Mouse (Mus musculus) layer of hippocampus, adult 6 months (tissue): Measurements from ENCODE around the gene Rab37. TPM values are rescaled to one million over a fixed set of nuclear protein-coding genes. Genes with fewer than 3 reads are reported as not detected.

Experiments
- long read RNA-seq, 2 experiments: library from polyadenylated mRNA; unstranded; transcript quantifications; one replicate each; pipeline ENCODE4 v2.0.0; 2019 to 2020
- polyA plus RNA-seq: library from polyadenylated mRNA; unstranded; fragments of <200 nt; fragmentation: Nextera tagmentation; gene quantifications from 2 replicates; pipeline ENCODE4 v1.2.3, GENCODE M21; 2021

Rab37 gene
- 1.3 and 1.6 TPM in 2 replicates for polyA plus RNA-seq
- long read RNA-seq, experiment 1, partial matches to known transcripts, result 0 of 1 reads
- long read RNA-seq, experiment 1, other reads (novel, unspliced or antisense), result 1 of 1 reads
- long read RNA-seq, experiment 2, transcript Rab37-201 (9 exons, 2,210 nt), result minor isoform, 11 of 57 reads
- long read RNA-seq, experiment 2, transcript Rab37-202 (9 exons, 2,577 nt), result major isoform, 30 of 57 reads
- long read RNA-seq, experiment 2, partial matches to known transcripts, result 3 of 57 reads
- long read RNA-seq, experiment 2, other reads (novel, unspliced or antisense), result 12 of 57 reads

DNA sequence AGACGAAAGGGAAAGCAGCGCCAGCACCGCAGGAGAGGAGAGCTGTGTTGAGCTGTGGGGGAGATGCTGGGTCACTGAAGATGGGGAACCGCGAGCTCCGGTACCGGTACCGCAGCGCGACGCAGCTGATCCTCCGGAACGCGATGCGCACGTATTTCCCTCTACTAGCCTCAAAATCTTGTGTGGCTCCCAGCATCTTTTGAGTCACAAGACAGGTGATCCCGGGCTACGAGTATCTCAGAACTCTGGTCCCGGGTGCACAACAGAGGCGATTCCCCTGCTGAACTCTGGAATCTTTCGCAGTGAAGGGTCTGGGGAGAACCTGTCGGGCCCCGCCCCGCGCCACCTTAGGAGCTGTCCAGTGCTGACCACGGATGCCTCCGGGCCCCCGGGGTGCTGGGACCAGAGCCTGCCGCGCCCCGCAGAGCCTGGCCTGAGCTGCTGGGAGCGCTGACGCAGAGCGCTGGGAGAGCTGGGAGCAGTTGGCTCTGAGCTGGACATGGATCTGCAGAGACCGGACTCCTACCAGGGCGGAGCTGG is at the start of gene Rab37:
Gene Rab37, plus strand, starts transcription at position 70 of the 540 bp plus-strand sequence.

DNA sequence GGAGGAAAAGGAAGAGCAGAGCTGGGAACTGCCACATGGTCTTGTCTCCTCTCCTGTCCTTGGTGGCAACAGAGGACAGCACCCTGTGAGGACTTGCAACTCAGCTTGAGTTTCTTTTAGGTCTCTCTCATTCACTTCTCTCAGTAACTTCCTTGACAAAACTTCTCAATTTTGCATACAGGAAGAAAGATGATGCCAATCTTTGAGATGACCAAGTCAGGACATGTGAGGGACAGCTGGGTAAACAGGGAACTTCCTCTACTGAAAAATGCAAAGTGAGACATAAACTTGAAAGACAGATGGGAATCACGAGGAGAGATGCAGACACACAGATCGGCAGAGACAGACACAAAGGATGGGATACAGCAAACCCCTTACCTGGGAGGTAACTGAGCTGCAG is 43.0 kb upstream of the Rab37 start, which contains the start of gene Cd300ld3:
Gene Cd300ld3, minus strand, starts transcription at position 151 of the 400 bp plus-strand sequence.

DNA sequence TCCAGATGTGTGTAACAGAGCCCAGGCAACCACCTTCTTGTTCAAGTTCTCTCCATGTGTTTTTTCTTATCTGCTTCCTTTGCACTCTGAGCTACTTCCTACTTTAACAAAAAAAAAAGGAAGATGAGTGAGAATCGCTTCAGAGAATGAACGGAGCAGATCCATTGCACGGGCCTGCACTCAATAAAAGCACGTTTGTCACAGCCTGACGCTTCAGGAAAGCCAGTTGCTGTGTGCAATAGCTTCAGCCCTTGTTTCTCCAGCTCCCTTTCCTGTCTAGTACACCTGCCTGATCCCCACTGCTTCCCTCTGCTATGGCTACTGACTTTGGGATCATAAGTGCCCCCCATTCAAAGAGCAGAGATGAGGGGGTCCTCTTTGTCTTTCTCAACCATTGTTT is 29.2 kb upstream of the Rab37 start, which contains the start of gene Cd300e:
Gene Cd300e, minus strand, starts transcription at position 101 of the 400 bp plus-strand sequence.

DNA sequence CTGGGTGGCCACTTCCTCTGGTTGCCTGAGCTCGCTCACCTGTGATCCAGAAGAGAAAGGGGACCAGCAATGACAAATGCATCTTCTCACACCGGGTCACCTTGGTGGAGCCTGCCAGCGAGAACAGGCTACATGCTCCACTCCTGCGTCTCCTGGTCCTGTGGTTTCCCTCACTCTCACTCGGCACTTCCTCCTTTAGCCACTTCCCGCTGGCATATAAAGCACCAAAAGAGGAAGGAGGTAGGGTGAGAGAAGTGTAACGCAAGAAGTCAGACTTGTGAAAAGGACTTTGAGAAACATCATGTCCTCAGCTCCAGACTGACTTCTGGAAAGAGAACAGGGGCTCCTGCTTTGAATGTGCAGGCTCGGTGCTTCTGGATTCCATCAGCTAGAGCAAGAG is 42.6 kb downstream of the Rab37 start, which contains the start of gene Cd300lf:
Gene Cd300lf, minus strand, starts transcription at position 193 of the 400 bp plus-strand sequence.

DNA sequence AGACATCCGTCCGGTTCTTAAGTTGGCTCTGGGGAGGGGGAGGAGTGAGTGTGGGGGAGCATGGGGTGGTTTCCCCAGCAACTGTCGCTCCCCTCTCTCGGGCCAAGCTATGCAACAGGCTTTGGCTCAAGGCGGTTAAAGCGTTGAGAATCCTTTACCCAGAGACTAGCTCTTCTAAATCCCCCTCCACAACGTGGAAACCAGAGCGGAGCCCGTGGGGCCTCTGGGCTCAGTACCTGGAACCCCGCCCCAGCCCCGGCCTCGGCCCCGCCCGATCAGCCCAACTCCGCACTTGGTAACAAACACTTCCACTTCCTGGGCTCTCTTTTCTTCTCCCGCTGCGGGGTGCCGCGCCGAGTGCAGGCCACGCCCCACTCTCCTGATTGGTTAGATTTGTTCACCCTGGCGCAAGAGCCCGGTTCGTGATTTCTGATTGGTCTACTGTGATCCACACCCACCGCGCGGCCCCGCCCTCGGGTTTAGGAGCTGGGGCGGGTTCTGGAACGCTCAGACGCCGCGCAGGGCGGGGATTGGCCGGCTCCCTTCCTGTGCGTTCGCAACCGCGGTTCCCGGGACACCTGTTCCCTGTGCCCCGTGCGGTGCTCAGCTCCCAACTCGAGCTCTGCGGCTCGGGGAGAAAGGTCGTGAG is 71.7 kb downstream of the Rab37 start, which contains the start of gene Slc9a3r1:
Gene Slc9a3r1, plus strand, starts transcription at position 510 of the 649 bp plus-strand sequence.

DNA sequence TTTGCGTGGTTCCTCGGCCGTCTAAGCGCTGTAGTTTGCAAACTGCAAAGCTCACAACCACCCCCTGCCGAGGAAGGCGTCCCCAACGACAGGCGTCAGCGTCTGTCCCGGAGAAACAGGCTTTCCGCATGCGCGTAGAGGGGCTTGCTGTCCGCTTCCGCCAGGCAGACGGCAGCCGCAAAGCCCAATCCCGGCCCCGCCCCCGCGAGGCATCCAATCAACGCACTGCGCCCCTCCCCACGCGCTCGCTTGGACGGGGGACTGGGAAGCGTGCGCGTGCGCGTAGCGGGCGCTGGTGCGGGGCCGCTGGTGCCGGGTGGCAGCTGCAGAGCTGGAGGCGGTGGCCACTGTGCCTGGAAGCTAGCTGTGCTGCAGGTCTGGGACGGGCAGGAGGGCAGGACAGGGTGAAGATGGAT is 96.0 kb downstream of the Rab37 start, which contains the start of gene Tmem104:
Gene Tmem104, plus strand, starts transcription at position 264 of the 416 bp plus-strand sequence.

DNA sequence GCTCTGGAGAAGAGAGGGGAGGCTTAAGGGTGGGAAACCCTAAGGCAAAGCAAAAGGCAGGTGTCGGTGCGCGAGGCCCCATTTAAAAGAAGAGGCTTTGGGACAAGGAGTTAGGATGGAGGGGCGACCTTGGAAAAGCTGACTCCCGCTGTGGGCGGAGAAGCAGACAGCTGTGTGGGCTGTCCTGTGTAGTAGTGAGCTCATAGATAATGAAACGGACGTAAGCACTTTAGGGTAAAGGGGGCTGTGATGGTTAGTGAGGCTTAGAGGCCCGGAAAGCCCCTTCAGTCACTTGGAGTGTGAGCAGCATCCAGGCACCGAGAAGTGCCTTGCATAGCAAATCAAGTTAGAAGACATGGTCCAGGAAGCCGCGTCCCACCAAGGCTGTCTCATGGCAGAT is 96.5 kb downstream of the Rab37 start, which contains the start of gene Nat9:
Gene Nat9, minus strand, starts transcription at position 167 of the 400 bp plus-strand sequence.

Other genes starting within 250 kb of the Rab37 start
- 3.1 and 6.1 TPM in 2 replicates for gene Gprc5c, start 240.3 kb upstream of the Rab37 start, polyA plus RNA-seq
- 0.95 and 1.2 TPM in 2 replicates for gene Cd300a, start 201.4 kb upstream of the Rab37 start, polyA plus RNA-seq
- gene Cd300lb, start 157.0 kb upstream of the Rab37 start, polyA plus RNA-seq, result 0.05 TPM in 1 of 2 replicates, not detected in the other
- not detected in 2 replicates for gene Cd300c, start 122.3 kb upstream of the Rab37 start, polyA plus RNA-seq
- gene Cd300ld, start 101.5 kb upstream of the Rab37 start, polyA plus RNA-seq, result 0.05 TPM in 1 of 2 replicates, not detected in the other
- 5.0 and 6.7 TPM in 2 replicates for gene Cd300c2, start 89.6 kb upstream of the Rab37 start, polyA plus RNA-seq
- gene Cd300ld2, start 75.2 kb upstream of the Rab37 start, polyA plus RNA-seq, result not detected in 2 replicates
- gene Cd300ld4, start 64.4 kb upstream of the Rab37 start, polyA plus RNA-seq, result 0.82 and 2.2 TPM in 2 replicates
- 0.44 and 0.52 TPM in 2 replicates for gene Cd300ld5, start 53.7 kb upstream of the Rab37 start, polyA plus RNA-seq
- 0.87 and 1.1 TPM in 2 replicates for gene Cd300ld3, start 43.0 kb upstream of the Rab37 start, polyA plus RNA-seq
- 0.06 TPM in 1 of 2 replicates, not detected in the other for gene Cd300e, start 29.3 kb upstream of the Rab37 start, polyA plus RNA-seq
- gene Cd300lf, start 42.6 kb downstream of the Rab37 start, polyA plus RNA-seq, result 0.11 TPM in 1 of 2 replicates, not detected in the other
- gene Slc9a3r1, start 71.9 kb downstream of the Rab37 start, polyA plus RNA-seq, result 23.9 and 27.7 TPM in 2 replicates
- 23.0 and 28.3 TPM in 2 replicates for gene Tmem104, start 96.1 kb downstream of the Rab37 start, polyA plus RNA-seq
- 40.7 and 42.7 TPM in 2 replicates for gene Nat9, start 96.4 kb downstream of the Rab37 start, polyA plus RNA-seq
- gene Grin2c, start 175.8 kb downstream of the Rab37 start, polyA plus RNA-seq, result 3.3 and 5.2 TPM in 2 replicates
- 8.5 and 10.7 TPM in 2 replicates for gene Fdxr, start 185.6 kb downstream of the Rab37 start, polyA plus RNA-seq
- 1.7 and 1.9 TPM in 2 replicates for gene Fads6, start 206.2 kb downstream of the Rab37 start, polyA plus RNA-seq
- 0.29 and 0.97 TPM in 2 replicates for gene Otop2, start 215.7 kb downstream of the Rab37 start, polyA plus RNA-seq
- 0.41 and 0.46 TPM in 2 replicates for gene Ush1g, start 230.6 kb downstream of the Rab37 start, polyA plus RNA-seq
- gene Otop3, start 243.3 kb downstream of the Rab37 start, polyA plus RNA-seq, result 0.08 and 0.11 TPM in 2 replicates